In genomic region chr19:37724591-37724990, GRCm38 (mm10) we compare ENCODE assay signal across 21 mouse cellular contexts. TPM values are rescaled to one million over a fixed set of nuclear protein-coding genes. Genes with fewer than 3 reads are reported as not detected.
"Had no signal": no experiment of that assay in that cellular context is flagged by ENCODE, and none has a peak within 500 bp of the region (broad histone marks: within the 10 kb centered on the region; RNA-seq: fewer than 3 reads in every experiment).

No protein-coding gene starts in this region.

- H3K27me3 ChIP-seq: liver, embryonic 12.5 days; neural tube, embryonic 15.5 days had no signal

- H3K4me3 ChIP-seq: limb, embryonic 10.5 days; liver, embryonic 12.5 days; midbrain, embryonic 10.5 days; myocyte; neural tube, embryonic 15.5 days had no signal

- ATAC-seq: intestine, embryonic 16.5 days; liver, embryonic 12.5 days; liver, postnatal 0 days; lung, postnatal 0 days had no signal

- H3K4me1 ChIP-seq: limb, embryonic 10.5 days; liver, embryonic 12.5 days; midbrain, embryonic 10.5 days; neural tube, embryonic 15.5 days had no signal

- DNase-seq: kidney, adult 8-10 months; kidney, postnatal 25 days; liver, postnatal 0 days; lung, postnatal 36 days; midbrain, embryonic 14.5 days; right cerebral cortex, adult 18-20 months; right cerebral cortex, postnatal 25 days; thymus, postnatal 36 days had no signal

- H3K36me3 ChIP-seq: limb, embryonic 10.5 days; liver, embryonic 12.5 days; midbrain, embryonic 10.5 days; neural tube, embryonic 15.5 days had no signal

- H3K27ac ChIP-seq: limb, embryonic 10.5 days; liver, embryonic 12.5 days; midbrain, embryonic 10.5 days; neural tube, embryonic 15.5 days had no signal

RNA-seq across cellular contexts. Expression of gene Cyp26a1, which starts 27.0 kb away (rescaled TPM):
- total RNA-seq: left cerebral cortex, adult 18-20 months had no signal
- polyA plus RNA-seq: liver, embryonic 12.5 days; midbrain, embryonic 14.5 days had no signal

RNA-seq across cellular contexts. Expression of gene Cyp26c1, which starts 39.2 kb away (rescaled TPM):
- total RNA-seq: layer of hippocampus, adult 18-20 months; left cerebral cortex, adult 18-20 months; megakaryocyte, adult 5-6 weeks had no signal
- polyA plus RNA-seq: intestine, embryonic 16.5 days; limb, embryonic 10.5 days; liver, embryonic 12.5 days; liver, postnatal 0 days; lung, postnatal 0 days; midbrain, embryonic 14.5 days; neural tube, embryonic 11.5 days; neural tube, embryonic 15.5 days; stomach, embryonic 16.5 days; thymus, postnatal 0 days had no signal
